Mouse (Mus musculus) R1 (cell line): Measurements from ENCODE around the gene Rsbn1.

ENCODE experiments used
- DNase-seq: peaks from one replicate; pipeline ENCODE4 v3.0.0-alpha.2; 2018; ENCODE audit warnings: low read depth, low spot score

The Rsbn1 gene

GRCm38 (mm10) chr3:103948666-103949065 lies 34.7 kb downstream of the Rsbn1 start:
- DNase-seq: no peak

GRCm38 (mm10) chr3:103960622-103961021 lies 46.7 kb downstream of the Rsbn1 start:
- no peak for DNase-seq

GRCm38 (mm10) chr3:103967231-103967630 lies 53.3 kb downstream of the Rsbn1 start:
- DNase-seq: no peak

GRCm38 (mm10) chr3:103967861-103968691 lies 54.2 kb downstream of the Rsbn1 start, which contains the start of gene Phtf1:
Phtf1 (plus strand) TSS chr3:103968110.
- peak; percentile 81 for DNase-seq

- peak; percentile 83 for DNase-seq
Observed at GRCm38 (mm10) chr3:103968701-103969100, 54.8 kb downstream of the Rsbn1 start.

GRCm38 (mm10) chr3:103971157-103971556 lies 57.2 kb downstream of the Rsbn1 start:
- DNase-seq: no peak

GRCm38 (mm10) chr3:103984556-103984955 lies 70.6 kb downstream of the Rsbn1 start:
- DNase-seq: no peak

GRCm38 (mm10) chr3:103985194-103985593 lies 71.3 kb downstream of the Rsbn1 start:
- DNase-seq: no peak

- no peak for DNase-seq
Observed at GRCm38 (mm10) chr3:103987831-103988432, 74.0 kb downstream of the Rsbn1 start.

GRCm38 (mm10) chr3:103989352-103989751 lies 75.4 kb downstream of the Rsbn1 start:
- DNase-seq: no peak

- DNase-seq: no peak
Observed at GRCm38 (mm10) chr3:103991271-103991670, 77.4 kb downstream of the Rsbn1 start.

- no peak for DNase-seq
Observed at GRCm38 (mm10) chr3:103998724-103999123, 84.8 kb downstream of the Rsbn1 start.

GRCm38 (mm10) chr3:104006896-104007466 lies 93.1 kb downstream of the Rsbn1 start:
- DNase-seq: no peak

GRCm38 (mm10) chr3:104007479-104007878 lies 93.6 kb downstream of the Rsbn1 start:
- DNase-seq: peak; percentile 29

- DNase-seq: no peak
Observed at GRCm38 (mm10) chr3:104009924-104010662, 96.2 kb downstream of the Rsbn1 start.

- DNase-seq: no peak
Observed at GRCm38 (mm10) chr3:104011972-104012371, 98.1 kb downstream of the Rsbn1 start.
